Mouse (Mus musculus): ENCODE results near the gene Slco1c1. TPM values are rescaled to one million over a fixed set of nuclear protein-coding genes. Genes with fewer than 3 reads are reported as not detected.
"Not testable (repeated sequence)": the region's sequence is repeated elsewhere in the genome, so short reads cannot be mapped to it uniquely, and the experiment has no call there.

The Slco1c1 gene
- total RNA-seq, 2 experiments from 2014 or later = not detected

- ATAC-seq (replicated peaks; ENCODE audit: poor library complexity) = no peak
Observed at GRCm38 (mm10) chr6:141584791-141585403, 60.7 kb downstream of the Slco1c1 start.

GRCm38 (mm10) chr6:141590002-141590401, 65.8 kb downstream of the Slco1c1 start:
- ATAC-seq (replicated peaks; ENCODE audit: poor library complexity) = no peak

- ATAC-seq (replicated peaks; ENCODE audit: poor library complexity) = not testable (repeated sequence)
Observed at GRCm38 (mm10) chr6:141590598-141591200, 66.5 kb downstream of the Slco1c1 start.

GRCm38 (mm10) chr6:141596081-141596480, 71.9 kb downstream of the Slco1c1 start:
- ATAC-seq (replicated peaks; ENCODE audit: poor library complexity) = no peak

- ATAC-seq (replicated peaks; ENCODE audit: poor library complexity) = no peak
Observed at GRCm38 (mm10) chr6:141597037-141597436, 72.9 kb downstream of the Slco1c1 start.

- ATAC-seq (replicated peaks; ENCODE audit: poor library complexity) = no peak
Observed at GRCm38 (mm10) chr6:141600940-141601339, 76.8 kb downstream of the Slco1c1 start.

GRCm38 (mm10) chr6:141610702-141611260, 86.6 kb downstream of the Slco1c1 start:
- no peak for ATAC-seq (replicated peaks; ENCODE audit: poor library complexity)

GRCm38 (mm10) chr6:141614017-141614416, 89.8 kb downstream of the Slco1c1 start:
- ATAC-seq (replicated peaks; ENCODE audit: poor library complexity) = no peak

GRCm38 (mm10) chr6:141615348-141615747, 91.2 kb downstream of the Slco1c1 start:
- ATAC-seq (replicated peaks; ENCODE audit: poor library complexity) = no peak

Other genes starting within 250 kb of the Slco1c1 start
- not detected in 2 replicates for gene Slco1b2, start 105.2 kb downstream of the Slco1c1 start, total RNA-seq (2015)
- gene Slco1b2, start 105.2 kb downstream of the Slco1c1 start, total RNA-seq (2017) = not detected in 2 replicates
- gene Gm5724, start 249.4 kb downstream of the Slco1c1 start, total RNA-seq (2015) = not detected in 2 replicates
- gene Gm5724, start 249.4 kb downstream of the Slco1c1 start, total RNA-seq (2017) = not detected in 2 replicates

Measured in megakaryocyte progenitor cell, adult 5-6 weeks (primary cell).